Mouse (Mus musculus) heart, postnatal 25 days (tissue): ENCODE measurements around the gene Fam184a. TPM values are rescaled to one million over a fixed set of nuclear protein-coding genes. Genes with fewer than 3 reads are reported as not detected.

Experiments used
- DNase-seq: peaks from one replicate; pipeline ENCODE4 v3.0.0; 2022; ENCODE audit warnings: low spot score
- intact Hi-C: fragments of 180-260 bp; cut with DNase I; formaldehyde crosslinking; loops from one replicate; pipeline ENCODE4 v1.15.1; 2025
- total RNA-seq, 2 experiments: library from RNA; stranded (reverse); gene quantifications; 2 replicates each; pipeline ENCODE4 v1.2.3; 2021

The Fam184a gene
- total RNA-seq, 2 experiments from 2014 or later, result 0.81 to 1.9 TPM

DNA sequence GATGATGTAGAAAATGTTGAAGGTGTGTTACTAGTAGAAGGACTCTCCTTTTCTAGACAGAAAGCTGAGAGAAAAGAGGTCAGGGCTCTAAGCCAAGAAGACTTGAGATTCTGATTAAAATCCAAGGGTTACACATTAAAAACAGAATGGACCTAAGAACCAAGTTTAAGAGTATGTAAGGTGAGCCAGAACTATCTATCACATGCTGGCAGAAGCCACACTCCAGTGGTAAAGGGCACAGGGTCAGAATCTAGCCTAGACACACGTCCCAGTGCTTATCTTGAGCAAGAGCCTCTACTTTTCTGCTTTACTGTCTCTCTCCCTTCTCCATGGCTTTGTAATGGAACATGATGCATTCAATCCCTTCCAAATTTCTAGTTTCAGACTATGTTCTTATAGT is 137.0 kb downstream of the Fam184a start:
- DNase-seq, result no peak
- intact Hi-C loops, result no loop called here

DNA sequence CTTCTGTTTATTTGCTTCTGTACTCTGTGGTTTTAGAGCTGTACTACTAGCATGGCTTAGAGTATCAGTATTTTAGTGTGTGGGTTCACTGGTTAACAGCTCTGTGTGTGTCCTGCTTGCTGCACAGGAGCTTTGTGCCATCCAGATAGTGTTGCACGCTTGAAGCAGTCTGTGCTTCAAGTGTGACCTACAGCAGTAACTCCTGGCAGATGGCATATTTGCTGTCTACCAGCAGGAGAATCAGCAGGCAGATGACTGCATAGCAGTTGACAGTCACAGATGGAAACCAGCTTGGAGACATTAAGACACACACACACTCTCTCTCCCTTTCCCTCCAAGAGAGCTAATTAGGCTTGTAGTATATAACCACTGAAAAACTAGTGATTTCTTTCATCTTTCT is 138.8 kb downstream of the Fam184a start:
- intact Hi-C loops, result no loop called here
- DNase-seq, result no peak

DNA sequence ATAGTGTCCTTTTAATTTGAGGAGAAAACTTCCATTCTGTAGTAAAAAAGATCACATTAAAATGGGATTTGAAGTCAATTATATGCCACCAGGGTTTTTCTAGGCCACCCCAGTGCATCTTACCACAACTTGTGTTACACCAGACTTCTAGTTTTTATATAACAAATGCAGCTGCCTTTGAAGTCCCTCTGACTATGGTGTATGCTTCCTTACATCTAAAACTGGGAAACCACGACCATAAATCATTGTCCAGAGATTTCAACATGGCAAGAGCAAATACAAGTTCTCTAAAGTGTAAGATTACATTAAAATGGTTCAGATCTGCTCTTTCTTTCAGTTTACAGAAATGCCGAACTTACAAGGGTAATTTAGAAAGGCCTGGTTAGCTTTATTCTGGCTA is 142.6 kb downstream of the Fam184a start:
- intact Hi-C loops, result no loop called here

DNA sequence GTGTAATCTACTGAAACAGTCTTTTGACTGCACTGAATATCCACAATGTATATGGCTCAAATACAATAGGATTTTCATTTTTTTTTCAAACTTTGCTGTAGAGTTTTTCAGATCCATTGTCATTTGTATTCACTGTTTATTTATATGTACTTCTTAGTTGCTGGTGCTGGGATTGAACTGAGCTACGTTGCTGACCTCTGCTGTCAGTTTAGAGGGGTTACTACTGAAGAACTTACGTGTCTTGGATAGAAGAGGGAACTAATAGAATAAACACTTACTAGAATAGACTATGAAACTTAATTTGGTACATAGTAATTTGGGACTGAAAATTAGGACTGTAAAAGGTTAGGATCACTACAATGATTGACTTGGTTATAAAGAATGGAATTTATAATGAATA is 145.6 kb downstream of the Fam184a start:
- DNase-seq, result no peak
- intact Hi-C loops, result no loop called here

More for the DNA sequence above, 142.6 kb downstream of the Fam184a start:
- no peak for DNase-seq

DNA sequence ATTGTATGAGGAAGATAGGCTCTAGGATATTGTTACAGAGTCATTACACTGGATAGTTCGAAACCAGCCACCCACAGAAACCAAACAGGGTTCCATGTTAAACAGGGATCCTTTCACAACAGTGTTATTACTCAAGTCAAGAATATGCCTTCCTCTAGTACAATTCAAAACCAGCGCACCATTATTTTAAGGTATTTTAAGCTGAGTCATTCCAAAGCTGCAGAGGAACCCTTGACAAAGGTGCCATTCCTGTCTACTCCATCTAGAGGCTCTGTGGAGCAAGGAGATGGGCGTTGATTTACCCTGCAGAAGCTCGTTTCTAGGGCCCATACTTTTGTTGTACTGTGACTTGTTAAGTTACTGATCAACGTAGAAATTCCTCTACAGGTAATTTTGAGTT is 152.1 kb downstream of the Fam184a start:
- intact Hi-C loops, result loop anchor here (10.0 kb wide), 1 partner anchor 224 kb away; the partner anchor contains the start of gene Cep85l
- no peak for DNase-seq

DNA sequence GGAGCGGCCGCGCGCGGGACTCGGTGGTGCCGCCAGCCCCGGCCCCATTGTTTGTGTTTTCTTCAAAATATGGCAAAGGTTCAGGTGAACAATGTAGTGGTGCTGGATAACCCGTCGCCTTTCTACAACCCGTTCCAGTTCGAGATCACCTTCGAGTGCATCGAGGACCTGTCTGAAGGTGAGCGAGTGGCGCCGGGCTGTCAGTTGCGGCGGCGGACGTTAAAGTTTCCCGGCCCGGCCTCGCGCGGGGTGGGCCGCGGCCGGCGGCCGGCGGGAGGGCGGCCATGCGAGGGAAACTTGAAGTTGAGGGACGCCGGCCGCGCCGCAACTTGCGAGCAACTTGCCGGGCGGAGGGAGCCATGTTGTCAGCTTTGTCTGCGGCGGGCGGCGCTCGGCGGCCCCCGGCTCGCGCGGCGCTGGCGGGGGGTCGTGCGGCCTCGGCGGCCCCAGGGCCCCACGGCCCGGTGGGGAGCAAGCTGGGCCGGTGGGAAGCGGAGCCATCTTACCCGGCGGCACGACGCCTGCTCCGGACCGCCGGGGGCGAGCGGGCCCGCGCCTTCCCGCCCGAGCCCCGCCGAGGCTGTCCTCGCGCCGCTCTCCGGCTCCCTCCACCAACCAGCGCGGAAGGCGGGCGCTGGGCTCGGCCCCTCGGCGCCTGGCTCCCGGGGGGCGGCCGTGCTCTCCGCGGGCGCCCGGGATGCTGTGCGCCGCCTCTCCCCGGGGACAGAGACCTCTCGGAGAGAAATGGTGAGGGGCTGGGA is 153.6 kb downstream of the Fam184a start:
- intact Hi-C loops, result loop anchor here (2.0 to 10.0 kb wide), 2 partner anchors 30 to 222 kb away; partner anchors contain the start of gene Cep85l
- peak; percentile 21 for DNase-seq

DNA sequence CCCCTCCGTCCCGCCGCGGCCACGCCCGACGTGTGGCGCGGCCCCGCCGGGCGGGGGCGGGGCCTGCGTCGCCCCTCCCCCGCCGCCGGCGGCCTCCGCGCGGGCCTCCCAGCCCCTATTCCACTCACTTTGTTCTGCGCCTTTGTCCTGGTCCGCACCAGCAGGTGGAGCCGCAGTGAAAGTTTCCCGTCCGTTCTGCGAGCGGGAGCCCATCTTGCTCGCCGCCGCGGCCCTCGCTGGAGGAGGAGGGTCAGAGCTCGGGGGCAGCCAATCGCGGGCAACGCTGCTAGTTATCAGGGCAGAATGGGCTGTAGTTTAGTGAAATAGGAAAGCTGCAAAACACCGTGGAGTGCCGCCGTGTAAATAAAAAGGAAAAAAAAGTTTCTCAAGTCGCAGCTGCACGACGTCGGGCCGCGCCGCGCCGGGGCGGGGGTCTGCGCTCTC is 154.2 kb downstream of the Fam184a start, which contains the start of gene Asf1a:
Gene Asf1a, plus strand, starts transcription at position 81 of the 444 bp plus-strand sequence.
- intact Hi-C loops, result loop anchor here (2.0 to 10.0 kb wide), 2 partner anchors 30 to 222 kb away; partner anchors contain the start of gene Cep85l
- DNase-seq, result peak; percentile 96

DNA sequence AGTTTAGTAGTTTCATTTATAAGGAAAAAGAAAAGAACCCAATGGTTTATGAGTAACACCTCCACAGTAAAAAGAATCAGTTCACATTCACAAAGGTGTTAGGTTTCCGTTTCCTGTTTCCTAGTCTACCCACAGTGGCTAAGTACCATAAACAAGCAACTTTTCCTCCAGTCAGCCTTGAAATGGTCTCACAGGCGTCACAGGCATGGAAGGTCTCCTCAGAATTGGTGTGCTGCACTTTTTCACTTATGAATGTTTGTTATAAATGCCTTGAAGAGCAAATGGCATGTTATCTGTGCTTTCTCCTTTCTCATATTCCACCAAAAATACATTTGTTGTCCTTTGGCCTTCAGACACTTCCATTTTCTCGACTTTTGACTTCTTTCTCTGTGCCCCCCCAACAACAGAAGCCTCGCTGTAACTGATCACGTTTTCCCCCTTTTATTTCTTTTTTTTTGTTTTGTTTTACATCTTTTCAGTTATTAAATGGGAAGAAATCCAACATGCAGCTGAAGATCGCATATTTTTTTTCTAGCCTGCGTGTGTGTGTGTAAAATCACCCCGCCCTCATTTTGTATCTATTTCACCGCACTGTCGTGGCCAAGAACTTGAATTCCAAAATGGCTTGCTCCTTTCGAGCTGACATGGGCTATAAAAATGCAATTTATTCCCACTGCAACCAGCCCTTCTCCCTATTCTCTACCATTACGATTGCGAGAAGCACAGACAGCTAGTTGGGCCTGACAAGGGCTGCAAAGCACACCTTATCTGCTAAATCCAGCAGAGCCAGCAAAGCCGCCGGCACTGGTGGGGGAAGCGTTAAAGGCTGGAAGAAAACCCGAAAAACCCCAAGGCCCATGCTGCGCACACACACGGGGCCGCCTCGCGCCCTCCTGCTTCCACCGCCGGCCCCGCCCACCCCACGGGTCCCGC is 154.9 kb downstream of the Fam184a start:
- DNase-seq, result no peak
- intact Hi-C loops, result loop anchor here (2.0 to 10.0 kb wide), 2 partner anchors 31 to 221 kb away; partner anchors contain the start of gene Cep85l

DNA sequence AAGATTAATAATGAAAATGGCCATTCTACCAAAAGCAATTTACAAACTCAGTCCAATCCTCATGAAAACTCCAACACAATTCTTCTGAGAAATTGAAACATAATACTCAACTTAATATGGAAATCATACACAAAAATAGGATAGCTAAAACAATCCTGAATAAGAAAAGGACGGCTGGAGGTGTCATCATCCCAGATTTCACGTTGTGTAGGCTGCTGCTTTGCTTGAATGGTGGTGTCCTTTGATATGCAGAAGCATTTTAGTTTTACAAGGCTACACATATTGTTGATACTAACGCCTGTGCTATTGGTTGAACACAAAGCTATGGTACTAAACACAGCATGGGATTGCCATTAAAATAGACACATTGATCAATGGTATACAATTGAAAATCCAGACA is 165.1 kb downstream of the Fam184a start:
- DNase-seq, result no peak
- intact Hi-C loops, result no loop called here

Other genes with a start within 250 kb of the Fam184a start
- gene Asf1a, start 154.4 kb downstream of the Fam184a start, total RNA-seq, result 10 to 100 TPM; 28.5 to 30.7 TPM
- 1 to 10 TPM; 2.6 TPM for gene Mcm9, start 120.7 kb downstream of the Fam184a start, total RNA-seq